Mouse (Mus musculus) cerebellum, adult 2 months (tissue): ENCODE results near the gene Elp1. TPM values are rescaled to one million over a fixed set of nuclear protein-coding genes. Genes with fewer than 3 reads are reported as not detected.

ENCODE experiments used
- DNase-seq, 2 experiments: peaks; one replicate each; pipeline ENCODE4 v3.0.0; 2021
- H3K27ac ChIP-seq: fragments of 200-500 bp; 2 replicates; pipeline ENCODE4 v1.5.1; 2012; ENCODE audit warnings: low read length, control low read depth, inconsistent platforms; ENCODE audit not compliant: insufficient read depth
- H3K27me3 ChIP-seq: fragments of 200-500 bp; 2 replicates; pipeline ENCODE4 v1.6.1; 2012; ENCODE audit warnings: inconsistent platforms, mild to moderate bottlenecking, low read length, moderate library complexity; ENCODE audit not compliant: control insufficient read depth, insufficient read depth
- H3K4me1 ChIP-seq: fragments of 200-500 bp; 2 replicates; pipeline ENCODE4 v1.6.1; 2011; ENCODE audit warnings: low read length; ENCODE audit not compliant: control insufficient read depth, insufficient read depth
- H3K4me3 ChIP-seq: fragments of 200-500 bp; replicated peaks from 2 replicates; pipeline ENCODE3; 2011; ENCODE audit warnings: mild to moderate bottlenecking, low read depth, low read length, control low read depth; ENCODE audit not compliant: insufficient read depth
- CTCF ChIP-seq: fragments of 200-500 bp; IDR thresholded peaks from 2 replicates; pipeline ENCODE4 v1.5.1; 2011; ENCODE audit warnings: low read depth, mild to moderate bottlenecking, control low read depth, low read length, moderate library complexity, borderline replicate concordance; ENCODE audit not compliant: insufficient read depth
- POLR2A ChIP-seq: fragments of 200-500 bp; IDR thresholded peaks from 2 replicates; pipeline ENCODE4 v1.6.1; 2011; ENCODE audit warnings: low read length, control low read depth, borderline replicate concordance; ENCODE audit not compliant: insufficient read depth
- WGBS: fragments of 180-500 bp; shearing (Covaris S2); methylation state at CpG from one replicate; pipeline ENCODE4 v1.1.7; 2018; 5-methylcytosine and 5-hydroxymethylcytosine counted together
- polyA plus RNA-seq: library from polyadenylated mRNA; depleted of rRNA; stranded (reverse); fragments of >200 nt; gene quantifications from 2 replicates; pipeline ENCODE4 v1.2.3, GENCODE M21; 2012

Gene Elp1
- polyA plus RNA-seq, 1 experiment, result 59.7 TPM

DNA sequence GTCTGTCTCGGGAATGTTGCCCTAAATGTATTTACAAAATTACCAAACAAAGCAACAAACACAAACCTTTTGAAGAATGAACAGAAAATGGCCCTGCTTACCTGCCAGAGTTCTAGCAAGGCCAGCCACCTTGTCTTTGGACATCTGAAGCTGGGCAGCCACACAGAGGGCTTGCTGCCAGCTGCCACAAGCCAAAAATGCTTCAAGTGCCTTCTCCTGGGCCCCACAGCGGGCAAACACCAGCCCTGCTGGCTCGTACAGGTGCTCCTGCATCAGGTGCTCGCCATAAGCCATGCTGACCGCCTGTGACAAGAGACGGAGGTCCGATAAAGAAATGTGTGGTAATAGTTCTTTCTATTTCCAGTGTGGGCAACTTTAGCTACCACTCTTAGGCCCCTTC lies 33.2 kb downstream of the Elp1 start:
- no peak for DNase-seq
- Histone ChIP-seq H3K27me3 (no peaks in the 10 kb centered on the region), H3K4me3 (no peak overlapping the region), H3K4me1 (no peaks in the 10 kb centered on the region), H3K27ac (no peak overlapping the region)
- TF ChIP-seq CTCF (no peak), POLR2A (no peak)
- WGBS, result 77% methylated on average over 7 of the region's 7 CpGs

DNA sequence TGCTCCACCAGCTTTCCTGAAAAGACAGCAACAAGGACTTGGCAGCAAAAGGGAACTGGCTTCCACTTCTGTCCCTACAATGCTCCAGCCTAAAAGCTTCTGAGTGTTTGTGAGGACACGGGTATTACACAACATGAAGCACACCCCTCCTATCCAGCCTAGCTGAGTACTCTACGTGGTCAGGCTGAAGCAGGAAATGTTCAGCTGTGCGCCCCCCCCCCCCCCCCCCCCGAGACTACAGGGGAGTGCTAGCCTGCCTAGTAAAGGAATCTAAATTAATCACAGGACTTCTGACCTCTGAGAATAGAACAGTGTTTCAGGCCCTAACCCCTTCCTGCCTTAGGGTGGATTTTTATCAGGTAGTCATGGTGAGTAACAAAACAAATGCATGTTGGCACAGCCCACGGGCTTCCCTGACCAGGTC lies 34.3 kb downstream of the Elp1 start:
- no peak overlapping the region for H3K4me3 ChIP-seq
- WGBS, result 80% methylated on average over 5 of the region's 5 CpGs
- H3K27me3 ChIP-seq, result no peaks in the 10 kb centered on the region
- TF ChIP-seq POLR2A, result no peak
- TF ChIP-seq CTCF, result no peak
- no peak for DNase-seq
- no peaks in the 10 kb centered on the region for H3K4me1 ChIP-seq
- no peak overlapping the region for H3K27ac ChIP-seq

DNA sequence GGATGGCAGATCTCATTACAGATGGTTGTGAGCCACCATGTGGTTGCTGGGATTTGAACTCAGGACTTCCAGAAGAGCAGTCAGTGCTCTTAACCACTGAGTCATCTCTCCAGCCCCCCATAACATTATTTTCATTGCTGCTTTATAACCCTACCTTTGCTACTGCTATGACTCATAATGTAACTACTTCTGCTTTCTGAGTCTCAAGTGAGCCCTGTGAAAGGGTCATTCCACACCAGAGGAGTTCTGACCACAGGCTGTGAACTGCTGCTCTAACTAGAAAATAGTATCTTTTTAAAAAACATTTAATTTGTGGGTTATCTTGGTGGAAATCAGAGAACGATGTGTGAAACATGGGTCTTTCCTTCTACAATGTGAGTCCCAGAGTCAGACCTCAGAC lies 44.4 kb downstream of the Elp1 start:
- no peaks in the 10 kb centered on the region for H3K27me3 ChIP-seq
- WGBS, result 98% methylated on average over 1 of the region's 1 CpGs

DNA sequence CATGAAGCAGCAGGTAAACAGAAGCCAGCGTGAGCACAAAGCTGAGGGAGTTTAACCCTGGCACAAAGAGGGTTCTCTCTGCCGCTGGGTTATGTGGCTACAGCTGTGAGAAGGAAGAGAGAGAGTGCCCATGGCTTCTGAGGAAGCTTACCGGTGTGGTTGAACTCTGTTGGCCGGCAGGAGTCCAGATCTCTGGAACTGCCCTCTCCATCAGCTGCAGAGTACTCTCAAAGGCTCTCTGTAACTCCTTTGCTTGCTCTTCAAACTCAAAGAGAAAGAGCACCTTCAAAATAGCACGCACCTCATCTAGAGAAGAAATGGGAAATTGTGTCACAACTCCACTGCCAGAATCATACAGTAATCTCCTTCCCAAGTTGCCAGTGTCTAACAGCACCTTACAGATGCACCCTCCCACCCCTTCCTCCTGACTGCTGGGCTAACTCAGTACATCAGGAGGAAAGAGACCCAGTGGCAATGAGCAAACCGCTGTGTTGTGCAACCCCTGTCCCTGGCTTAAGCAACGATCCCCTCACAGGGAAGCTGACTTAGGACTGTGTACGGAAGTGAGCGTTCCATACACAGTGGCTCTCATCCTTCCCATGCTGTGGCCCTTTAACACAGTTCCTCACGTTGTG lies 45.0 kb downstream of the Elp1 start:
- Histone ChIP-seq H3K27me3 (no peaks in the 10 kb centered on the region), H3K4me1 (no peaks in the 10 kb centered on the region), H3K4me3 (no peak overlapping the region), H3K27ac (no peak overlapping the region)
- no peak for DNase-seq
- 91% methylated on average over 10 of the region's 10 CpGs for WGBS
- TF ChIP-seq POLR2A (no peak), CTCF (no peak)

More for the DNA sequence above, 44.4 kb downstream of the Elp1 start:
- TF ChIP-seq POLR2A (no peak), CTCF (no peak)
- no peak for DNase-seq
- H3K4me3 ChIP-seq, result no peak overlapping the region
- no peak overlapping the region for H3K27ac ChIP-seq
- H3K4me1 ChIP-seq, result no peaks in the 10 kb centered on the region

DNA sequence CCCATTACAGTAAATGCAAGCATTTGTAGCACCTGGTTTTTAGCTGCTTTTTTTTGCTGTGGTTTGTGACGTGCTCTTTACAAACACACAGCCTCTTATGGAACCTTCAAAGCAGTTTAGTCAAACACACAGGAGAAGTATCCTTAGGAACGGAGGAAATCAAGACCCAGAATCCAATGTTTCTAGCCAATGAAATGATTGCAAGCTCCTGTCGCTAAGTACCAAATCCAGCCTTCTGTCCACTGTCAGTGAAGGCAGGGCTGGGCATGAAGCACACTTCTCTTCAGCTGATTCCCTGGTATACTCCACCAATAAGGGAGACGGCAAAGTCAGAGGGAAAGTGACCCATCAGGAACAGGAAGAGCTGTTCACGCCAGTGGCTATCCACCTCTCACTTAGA lies 46.1 kb downstream of the Elp1 start:
- DNase-seq, result no peak
- no peak overlapping the region for H3K4me3 ChIP-seq
- WGBS, result 93% methylated on average over 5 of the region's 5 CpGs

DNA sequence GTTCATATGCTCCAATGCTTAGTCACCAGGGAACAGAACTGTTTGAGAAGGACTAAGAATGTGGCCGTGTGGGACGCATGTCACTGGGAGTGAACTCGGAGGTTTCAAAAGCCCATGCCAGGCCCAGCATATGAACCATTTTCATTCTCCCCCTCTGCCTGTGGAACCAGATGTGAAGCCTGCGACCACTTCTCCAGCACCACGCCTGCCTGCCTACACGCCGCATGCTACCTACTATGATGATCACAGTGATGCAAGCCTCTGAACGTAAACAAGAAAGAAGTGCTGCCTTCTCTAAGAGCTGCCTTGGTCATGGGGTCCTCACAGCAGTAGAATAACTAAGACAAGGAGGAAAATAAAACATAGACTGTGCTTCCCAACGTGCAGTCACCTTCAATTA lies 54.7 kb downstream of the Elp1 start:
- DNase-seq, result no peak
- no peak for TF ChIP-seq CTCF
- no peak for TF ChIP-seq POLR2A
- Histone ChIP-seq H3K27ac (no peak overlapping the region), H3K4me3 (no peak overlapping the region), H3K4me1 (no peaks in the 10 kb centered on the region), H3K27me3 (no peaks in the 10 kb centered on the region)
- WGBS, result 97% methylated on average over 9 of the region's 9 CpGs

More for the DNA sequence above, 46.1 kb downstream of the Elp1 start:
- Histone ChIP-seq H3K27ac (no peak overlapping the region), H3K27me3 (no peaks in the 10 kb centered on the region), H3K4me1 (no peaks in the 10 kb centered on the region)
- no peak for TF ChIP-seq CTCF
- TF ChIP-seq POLR2A, result no peak

DNA sequence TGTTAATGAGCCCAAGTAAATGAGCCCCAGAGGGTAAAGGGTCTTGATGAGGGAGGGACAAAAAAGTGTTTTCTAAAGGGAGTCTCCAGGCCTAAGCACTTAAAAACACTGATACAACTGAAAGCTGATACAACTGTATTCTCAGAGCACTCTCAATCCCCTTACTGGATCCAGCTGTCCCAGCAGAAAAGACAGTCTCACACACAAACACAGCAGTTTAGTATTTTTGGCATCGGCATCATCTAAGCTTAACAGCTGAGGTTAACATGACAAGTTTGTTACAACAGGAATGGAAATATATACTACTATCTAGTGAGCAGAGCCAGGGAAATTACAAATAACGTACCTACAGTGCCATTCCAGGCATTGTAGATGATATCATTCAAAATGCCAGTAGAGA lies 55.8 kb downstream of the Elp1 start:
- no peak overlapping the region for H3K4me3 ChIP-seq
- DNase-seq, result no peak
- H3K27ac ChIP-seq, result no peak overlapping the region
- no peaks in the 10 kb centered on the region for H3K4me1 ChIP-seq
- TF ChIP-seq POLR2A (no peak), CTCF (no peak)
- WGBS, result 97% methylated on average over 2 of the region's 2 CpGs
- no peaks in the 10 kb centered on the region for H3K27me3 ChIP-seq

DNA sequence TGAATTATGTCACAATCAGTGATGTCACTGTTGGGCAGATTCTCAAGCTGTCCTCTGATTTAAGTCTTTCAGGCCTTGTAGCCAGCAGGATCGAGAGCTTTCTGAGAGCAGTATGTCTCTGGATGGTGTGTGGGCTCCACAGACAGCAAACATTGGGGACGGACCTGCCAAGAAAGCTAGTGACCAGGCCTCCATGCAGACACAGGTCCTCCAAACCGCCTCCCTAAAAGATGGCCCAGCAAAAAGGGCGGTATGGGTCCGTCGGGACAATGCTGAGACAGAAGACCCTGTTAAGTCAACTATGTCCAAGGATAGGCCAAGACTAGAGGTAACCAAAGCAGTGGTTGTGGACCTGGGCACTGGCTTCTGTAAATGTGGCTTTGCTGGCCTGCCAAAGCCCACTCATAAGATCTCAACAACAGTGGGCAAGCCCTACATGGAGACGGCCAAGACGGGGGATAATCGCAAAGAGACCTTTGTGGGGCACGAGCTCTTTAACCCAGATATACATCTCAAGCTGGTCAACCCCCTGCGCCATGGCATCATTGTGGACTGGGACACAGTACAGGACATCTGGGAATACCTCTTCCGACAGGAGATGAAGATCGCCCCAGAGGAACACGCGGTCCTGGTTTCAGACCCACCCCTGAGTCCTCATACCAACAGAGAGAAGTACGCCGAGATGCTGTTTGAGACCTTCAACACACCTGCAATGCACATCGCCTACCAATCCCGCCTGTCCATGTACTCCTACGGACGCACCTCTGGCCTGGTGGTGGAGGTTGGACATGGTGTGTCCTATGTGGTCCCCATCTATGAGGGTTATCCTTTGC lies 58.6 kb downstream of the Elp1 start, which contains the start of gene Actl7a:
Gene Actl7a (plus strand): TSS at position 51 of the 833 bp plus-strand sequence.
- TF ChIP-seq CTCF (no peak), POLR2A (no peak)
- Histone ChIP-seq H3K4me1 (no peaks in the 10 kb centered on the region), H3K27ac (no peak within 1 kb of the TSS), H3K4me3 (no peak within 1 kb of the TSS), H3K27me3 (no peaks in the 10 kb centered on the region)
- 97% methylated on average over 21 of the region's 21 CpGs for WGBS
- no peak for DNase-seq
